Mouse (Mus musculus) heart, embryonic 16.5 days (tissue): ENCODE data around the gene 1700001P01Rik. TPM values are rescaled to one million over a fixed set of nuclear protein-coding genes. Genes with fewer than 3 reads are reported as not detected.

Experiments
- ATAC-seq: fragments of 200-750 bp; cut with Nextera tagmentation; replicated peaks from 2 replicates; pipeline ENCODE4 v1.8.0; 2017; ENCODE audit warnings: moderate number of reproducible peaks; ENCODE audit not compliant: insufficient read depth, low FRiP score; ENCODE audit errors: extremely low read depth
- H3K27ac ChIP-seq: fragments of 300-500 bp; sonication (generic); 2 replicates; pipeline ENCODE4 v1.5.1; 2014; ENCODE audit warnings: mild to moderate bottlenecking, low read length, control low read depth, moderate library complexity
- H3K27me3 ChIP-seq: fragments of 300-500 bp; sonication (generic); 2 replicates; pipeline ENCODE4 v1.6.1; 2014; ENCODE audit warnings: low read length, mixed read lengths; ENCODE audit not compliant: control insufficient read depth, insufficient read depth
- H3K36me3 ChIP-seq: fragments of 300-500 bp; sonication (generic); 2 replicates; pipeline ENCODE4 v1.6.1; 2014; ENCODE audit not compliant: control insufficient read depth, insufficient read depth
- H3K4me1 ChIP-seq: fragments of 300-500 bp; sonication (generic); 2 replicates; pipeline ENCODE4 v1.6.1; 2014; ENCODE audit warnings: low read length, mixed read lengths; ENCODE audit not compliant: control insufficient read depth, insufficient read depth
- H3K4me2 ChIP-seq: fragments of 300-500 bp; sonication (generic); 2 replicates; pipeline ENCODE4 v1.6.1; 2014; ENCODE audit warnings: low read depth, mild to moderate bottlenecking, control low read depth, low read length
- H3K4me3 ChIP-seq: fragments of 300-500 bp; sonication (generic); 2 replicates; pipeline ENCODE4 v1.5.1; 2014; ENCODE audit warnings: mild to moderate bottlenecking, control low read depth, low read length
- H3K9ac ChIP-seq: fragments of 300-500 bp; sonication (generic); 2 replicates; pipeline ENCODE4 v1.6.1; 2014; ENCODE audit warnings: low read length, control low read depth
- H3K9me3 ChIP-seq: fragments of 300-500 bp; sonication (generic); replicated peaks from 2 replicates; pipeline ENCODE4 v1.6.1; 2016; ENCODE audit warnings: low read length; ENCODE audit not compliant: control insufficient read depth
- WGBS: fragments of 180-500 bp; shearing (Covaris S2); extraction: QIAGEN DNeasy Blood & Tissue Kit; methylation state at CpG from one replicate; pipeline ENCODE4 v1.1.7; 2014; 5-methylcytosine and 5-hydroxymethylcytosine counted together
- polyA plus RNA-seq: library from polyadenylated mRNA; unstranded; fragments of >200 nt; fragmentation: Nextera tagmentation; extraction: Ambion mirVana; gene quantifications from 2 replicates; pipeline ENCODE4 v1.2.1, GENCODE M21; 2015

Gene 1700001P01Rik
- polyA plus RNA-seq, 1 experiment from 2014 or later, result 0.41 TPM

- 65% methylated on average over 3 of the region's 3 CpGs for WGBS
- Histone ChIP-seq H3K9ac (0 out of 2 replicates have a peak overlapping the region, but pooled peaks have one; percentile 25), H3K27me3 (no peaks in the 10 kb centered on the region), H3K9me3 (no peaks in the 10 kb centered on the region), H3K4me3 (no peak overlapping the region), H3K4me2 (no peak overlapping the region), H3K4me1 (peaks cover 76% of the 10 kb centered on the region), H3K27ac (no peak overlapping the region), H3K36me3 (peaks cover 8% of the 10 kb centered on the region; the same call in 1 of the 2 replicates)
- ATAC-seq, result no peak
Observed at GRCm38 (mm10) chr11:97812491-97812921, 36.8 kb upstream of the 1700001P01Rik start.

GRCm38 (mm10) chr11:97811569-97812362, 36.0 kb upstream of the 1700001P01Rik start:
- peaks cover 72% of the 10 kb centered on the region for H3K4me1 ChIP-seq
- 46% methylated on average over 12 of the region's 13 CpGs for WGBS
- H3K27ac ChIP-seq, result no peak overlapping the region
- H3K4me2 ChIP-seq, result no peak overlapping the region
- no peaks in the 10 kb centered on the region for H3K9me3 ChIP-seq
- no peaks in the 10 kb centered on the region for H3K27me3 ChIP-seq
- H3K36me3 ChIP-seq, result peaks cover 8% of the 10 kb centered on the region; the same call in 1 of the 2 replicates
- H3K9ac ChIP-seq, result no peak overlapping the region
- ATAC-seq, result no peak
- H3K4me3 ChIP-seq, result no peak overlapping the region

- H3K27me3 ChIP-seq, result no peaks in the 10 kb centered on the region
- no peak overlapping the region for H3K4me3 ChIP-seq
- no peak for ATAC-seq
- no peaks in the 10 kb centered on the region for H3K9me3 ChIP-seq
- no peak overlapping the region for H3K27ac ChIP-seq
- H3K4me2 ChIP-seq, result no peak overlapping the region
- WGBS, result 61% methylated on average over 3 of the region's 3 CpGs
- peaks cover 8% of the 10 kb centered on the region; the same call in 1 of the 2 replicates for H3K36me3 ChIP-seq
- no peak overlapping the region for H3K9ac ChIP-seq
- H3K4me1 ChIP-seq, result peaks cover 73% of the 10 kb centered on the region
Observed at GRCm38 (mm10) chr11:97810970-97811369, 35.3 kb upstream of the 1700001P01Rik start.

- no peak for ATAC-seq
- WGBS, result 63% methylated on average over 7 of the region's 7 CpGs
- Histone ChIP-seq H3K4me1 (peaks cover 76% of the 10 kb centered on the region), H3K36me3 (peaks cover 2% of the 10 kb centered on the region; the same call in 1 of the 2 replicates), H3K27ac (peak overlapping the region; percentile 20; the same call in 1 of the 2 replicates), H3K4me2 (no peak overlapping the region), H3K4me3 (no peak overlapping the region), H3K9ac (no peak overlapping the region), H3K9me3 (no peaks in the 10 kb centered on the region), H3K27me3 (no peaks in the 10 kb centered on the region)
Observed at GRCm38 (mm10) chr11:97810356-97810755, 34.6 kb upstream of the 1700001P01Rik start.

GRCm38 (mm10) chr11:97809235-97810121, 33.8 kb upstream of the 1700001P01Rik start:
- WGBS, result 50% methylated on average over 7 of the region's 7 CpGs
- Histone ChIP-seq H3K27ac (peak overlapping the region; percentile 65), H3K4me3 (no peak overlapping the region), H3K9me3 (no peaks in the 10 kb centered on the region), H3K9ac (0 out of 2 replicates have a peak overlapping the region, but pooled peaks have one; percentile 28), H3K4me1 (peaks cover 83% of the 10 kb centered on the region), H3K27me3 (no peaks in the 10 kb centered on the region), H3K36me3 (no peaks in the 10 kb centered on the region; the same call in 1 of the 2 replicates), H3K4me2 (no peak overlapping the region)
- ATAC-seq, result no peak

- Histone ChIP-seq H3K4me3 (no peak overlapping the region), H3K36me3 (no peaks in the 10 kb centered on the region; the same call in 1 of the 2 replicates), H3K27ac (peak overlapping the region; percentile 65), H3K9me3 (no peaks in the 10 kb centered on the region), H3K4me1 (peaks cover 91% of the 10 kb centered on the region), H3K27me3 (no peaks in the 10 kb centered on the region), H3K9ac (peak overlapping the region; percentile 28; the same call in 1 of the 2 replicates), H3K4me2 (0 out of 2 replicates have a peak overlapping the region, but pooled peaks have one; percentile 29)
- ATAC-seq, result peak; percentile 35; the same call in 1 of the 2 replicates
- WGBS, result 32% methylated on average over 5 of the region's 5 CpGs
Observed at GRCm38 (mm10) chr11:97808621-97809234, 33.0 kb upstream of the 1700001P01Rik start.

GRCm38 (mm10) chr11:97808093-97808492, 32.4 kb upstream of the 1700001P01Rik start:
- Histone ChIP-seq H3K36me3 (no peaks in the 10 kb centered on the region; the same call in 1 of the 2 replicates), H3K9ac (peak overlapping the region; percentile 28), H3K4me2 (peak overlapping the region; percentile 29; the same call in 1 of the 2 replicates), H3K27me3 (no peaks in the 10 kb centered on the region), H3K4me3 (no peak overlapping the region), H3K4me1 (peaks cover 89% of the 10 kb centered on the region), H3K9me3 (no peaks in the 10 kb centered on the region), H3K27ac (peak overlapping the region; percentile 65)
- no peak for ATAC-seq
- WGBS, result 51% methylated on average over 2 of the region's 2 CpGs

- Histone ChIP-seq H3K9me3 (no peaks in the 10 kb centered on the region), H3K27ac (peak overlapping the region; percentile 65), H3K4me2 (no peak overlapping the region; the same call in 1 of the 2 replicates), H3K36me3 (no peaks in the 10 kb centered on the region; the same call in 1 of the 2 replicates), H3K9ac (no peak overlapping the region), H3K27me3 (no peaks in the 10 kb centered on the region), H3K4me3 (no peak overlapping the region), H3K4me1 (peaks cover 87% of the 10 kb centered on the region)
- no peak for ATAC-seq
- WGBS, result 30% methylated on average over 6 of the region's 6 CpGs
Observed at GRCm38 (mm10) chr11:97807626-97808025, 31.9 kb upstream of the 1700001P01Rik start.
